Mouse (Mus musculus) brain, adult 2 months (tissue): ENCODE data around the gene Ugt1a9.

Experiments used
- DNase-seq: peaks from one replicate; pipeline ENCODE4 v3.0.0; 2011; ENCODE audit warnings: low read depth, low spot score

Ugt1a9 gene

DNA sequence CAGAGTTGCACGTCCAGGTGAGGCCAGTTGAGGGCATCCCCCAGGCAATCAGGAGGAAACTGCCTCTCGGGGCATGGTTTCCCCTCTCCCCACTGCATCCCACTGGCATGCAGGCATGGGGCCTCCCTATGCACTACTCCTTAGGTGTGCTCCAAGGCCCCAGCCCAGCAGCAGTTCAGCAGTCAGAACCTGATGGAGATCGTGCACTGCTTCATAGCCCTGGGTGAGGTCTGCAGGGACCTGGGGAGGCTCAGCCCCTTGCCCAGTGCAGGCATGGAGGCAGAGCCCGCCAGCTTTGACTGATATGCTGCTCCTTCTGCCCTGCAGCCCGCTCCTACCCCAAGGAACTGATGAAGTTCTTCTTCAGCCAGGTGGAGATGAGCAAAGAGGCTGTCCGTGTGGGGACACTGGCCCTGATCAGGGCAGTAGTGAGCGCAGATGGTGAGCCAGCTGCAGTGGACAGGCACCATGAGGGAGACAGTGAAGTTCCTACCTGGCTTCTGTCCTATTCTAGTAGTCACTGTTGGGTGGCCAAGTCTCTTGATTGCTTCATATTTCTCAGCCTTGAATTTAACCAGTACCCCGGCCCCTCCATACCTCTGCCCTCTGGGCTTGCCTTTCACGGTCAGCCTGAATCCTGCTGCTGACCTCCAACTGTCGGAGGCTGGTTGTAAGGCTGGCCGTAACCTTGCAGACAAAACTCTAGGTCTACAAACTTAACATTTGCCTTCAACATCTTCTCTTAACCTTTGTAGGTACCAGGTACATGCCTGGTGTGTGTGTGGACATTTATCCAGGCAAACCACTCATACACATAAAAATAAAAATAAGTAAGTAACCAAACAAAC lies 164.7 kb downstream of the Ugt1a9 start:
- no peak for DNase-seq

DNA sequence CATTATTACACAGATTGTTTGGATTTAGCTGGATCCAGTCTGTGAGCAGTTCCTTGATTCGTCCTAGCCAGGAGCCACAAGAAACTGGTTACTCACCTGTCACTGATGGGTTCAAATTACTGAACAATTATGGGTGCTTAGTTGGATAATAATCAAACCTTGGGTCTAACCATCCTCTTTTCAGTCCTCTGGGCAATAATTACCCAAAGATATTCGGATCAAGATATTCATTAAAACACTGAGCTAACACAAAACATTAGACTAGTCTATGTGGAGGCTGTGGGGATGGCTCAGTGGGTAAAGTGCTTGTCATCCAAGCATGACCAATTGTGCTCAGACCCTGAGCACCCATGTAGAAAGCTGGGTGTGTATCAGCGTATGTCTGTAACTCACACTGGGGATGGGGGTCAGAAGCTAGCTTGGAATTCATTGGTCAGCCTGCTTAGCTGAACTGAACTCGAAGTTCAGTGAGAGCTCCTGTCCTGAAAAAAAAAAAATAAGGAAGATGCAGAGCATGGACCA lies 165.4 kb downstream of the Ugt1a9 start:
- no peak for DNase-seq

DNA sequence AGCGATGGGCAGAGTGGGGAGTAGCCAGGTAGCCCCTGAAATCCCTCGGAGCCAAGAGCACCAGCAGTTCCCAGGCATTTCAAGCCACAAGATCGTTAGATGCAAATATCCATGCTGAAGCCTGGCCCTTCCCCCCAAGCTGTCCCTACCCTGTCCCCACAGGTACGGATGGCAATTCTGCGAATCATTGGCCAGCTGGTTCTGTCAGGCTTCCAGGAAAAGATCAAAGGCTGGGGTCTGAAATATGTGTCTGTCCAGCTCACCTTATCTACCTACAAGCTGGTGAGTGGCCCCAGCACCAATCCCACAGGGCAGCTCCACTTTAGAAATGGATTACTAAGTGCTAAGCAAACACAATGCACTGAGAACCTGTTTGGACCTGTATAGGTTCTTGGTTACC lies 166.7 kb downstream of the Ugt1a9 start:
- DNase-seq, result no peak

DNA sequence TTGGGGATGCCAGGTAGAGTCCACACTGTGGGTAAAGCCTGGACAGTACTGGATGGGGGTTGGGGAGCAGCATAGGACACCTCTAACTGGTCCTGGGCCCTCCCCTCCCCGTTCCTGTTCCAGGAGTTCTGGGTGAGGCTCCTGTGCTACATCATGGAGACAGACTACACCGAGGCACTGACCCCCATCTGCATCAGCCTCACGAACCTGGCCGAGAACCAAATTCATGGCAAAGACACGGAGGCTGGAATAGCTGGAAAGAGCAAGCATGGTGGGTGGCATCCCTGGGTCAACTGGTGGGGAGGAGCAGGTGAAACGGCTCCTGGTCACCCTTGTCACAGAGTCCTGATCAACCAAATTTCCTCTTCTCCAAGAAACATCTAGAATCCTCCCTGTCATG lies 168.2 kb downstream of the Ugt1a9 start:
- no peak for DNase-seq

DNA sequence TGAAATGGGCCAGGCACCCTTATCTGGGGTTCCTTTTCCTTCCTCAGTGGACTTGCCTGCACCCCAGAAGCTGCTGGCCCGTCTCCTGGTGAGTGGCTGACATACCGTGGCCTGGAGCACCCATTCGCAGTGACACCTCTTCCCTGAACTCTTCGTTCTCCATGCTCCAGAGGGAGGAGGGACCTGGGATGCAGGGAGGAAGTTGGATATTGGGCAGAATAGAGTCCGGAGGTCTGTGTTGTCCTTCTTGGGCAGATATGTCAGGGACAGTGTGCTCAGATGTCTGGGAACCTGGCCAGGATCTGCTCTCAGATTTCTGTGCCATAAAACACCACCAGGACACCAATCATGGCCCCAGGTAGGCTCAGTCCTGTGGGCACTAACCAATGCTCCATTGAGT lies 169.5 kb downstream of the Ugt1a9 start:
- no peak for DNase-seq

DNA sequence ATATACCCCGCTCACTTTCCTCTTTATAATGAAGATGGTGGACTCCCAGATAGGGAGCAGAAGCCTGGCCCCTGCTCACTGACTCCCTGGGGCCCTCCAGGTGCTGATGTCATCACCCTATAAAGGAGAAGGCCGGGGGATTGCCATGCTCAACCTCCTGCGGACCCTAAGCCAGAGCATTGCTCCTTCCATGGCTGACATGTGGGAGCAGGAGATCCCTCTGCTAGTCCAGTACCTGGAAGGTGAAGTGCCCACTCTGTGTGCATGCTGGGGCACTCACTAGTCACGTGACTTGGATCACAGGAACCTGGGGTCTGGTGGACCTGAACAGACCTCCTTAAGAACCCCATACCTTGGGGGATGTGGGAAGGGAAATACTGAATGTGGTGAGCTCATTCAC lies 170.0 kb downstream of the Ugt1a9 start:
- DNase-seq, result no peak

DNA sequence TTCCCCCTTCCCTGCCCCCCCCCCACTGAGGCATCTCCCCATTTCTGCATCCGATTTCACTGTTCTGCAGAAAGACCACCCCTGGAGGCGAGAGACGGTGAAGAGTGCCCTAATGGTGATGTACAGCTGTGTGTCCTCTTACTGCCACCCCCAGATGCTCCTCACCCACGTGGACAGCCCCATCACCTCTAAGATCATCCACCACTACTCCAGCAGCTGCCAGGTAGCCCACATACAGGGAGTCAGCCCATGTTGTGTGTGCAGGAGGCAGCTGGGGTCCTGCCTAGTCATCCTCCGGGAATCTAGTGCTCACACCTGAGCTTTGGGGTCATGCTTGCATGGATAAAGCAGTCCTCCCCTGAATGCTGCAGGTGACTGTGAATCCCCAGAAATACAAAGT lies 173.3 kb downstream of the Ugt1a9 start:
- DNase-seq, result no peak

DNA sequence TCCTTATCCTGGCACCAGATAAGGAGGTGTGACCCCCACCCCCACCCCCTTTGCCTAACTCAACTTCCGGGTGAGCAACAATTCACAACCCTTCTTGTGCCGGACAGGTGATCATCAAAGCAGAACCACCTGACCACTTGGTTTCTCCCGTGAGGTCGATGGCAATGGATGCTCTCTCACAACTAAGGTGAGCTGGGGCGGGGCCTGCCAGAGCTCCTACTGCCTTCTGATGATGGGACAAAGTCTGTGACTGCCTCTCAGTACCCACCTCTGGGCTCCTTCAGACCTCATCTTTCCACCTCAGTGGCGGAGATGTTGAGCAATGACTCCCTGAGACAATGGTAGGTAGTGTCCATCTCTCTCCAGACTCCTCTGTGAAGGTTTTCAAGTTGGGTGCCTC lies 175.3 kb downstream of the Ugt1a9 start:
- DNase-seq, result no peak

DNA sequence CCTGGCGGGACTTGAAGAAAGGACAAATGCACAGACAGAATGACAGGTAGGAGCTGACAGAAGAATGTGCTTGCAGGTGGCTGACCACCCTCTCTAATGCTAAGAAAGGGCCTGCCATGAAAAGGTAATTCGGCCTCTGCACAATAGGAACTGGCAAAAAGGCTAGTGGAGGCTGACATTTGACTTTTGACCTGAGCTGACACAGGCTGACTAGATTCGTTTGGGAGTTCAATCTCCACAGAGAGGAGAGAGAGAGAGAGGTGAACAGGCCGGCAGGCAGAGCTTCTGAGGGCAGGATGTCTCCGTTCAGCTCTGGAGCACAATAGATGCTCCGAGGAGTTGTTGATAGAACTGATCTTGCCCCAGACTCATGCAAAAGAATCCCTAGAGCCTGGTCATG lies 175.8 kb downstream of the Ugt1a9 start:
- DNase-seq, result no peak

DNA sequence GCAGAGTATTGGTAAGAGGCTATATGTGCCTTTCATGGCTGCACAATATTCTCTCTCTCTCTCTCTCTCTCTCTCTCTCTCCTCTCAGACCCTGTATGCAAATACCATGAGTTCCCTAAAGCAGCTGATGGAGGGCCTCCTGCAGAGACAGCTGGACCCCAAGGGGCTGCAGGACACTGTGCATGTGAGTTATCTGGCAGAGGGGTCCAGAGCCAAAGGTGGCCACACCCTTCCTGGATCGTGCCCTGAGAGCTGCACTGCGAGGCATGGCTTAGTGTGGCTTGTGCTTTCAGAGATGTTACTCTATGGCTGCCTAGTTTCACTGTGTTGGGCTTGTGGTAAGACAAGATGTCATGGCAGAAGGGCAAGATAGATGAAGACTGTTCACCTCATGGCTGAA lies 177.1 kb downstream of the Ugt1a9 start:
- DNase-seq, result no peak

DNA sequence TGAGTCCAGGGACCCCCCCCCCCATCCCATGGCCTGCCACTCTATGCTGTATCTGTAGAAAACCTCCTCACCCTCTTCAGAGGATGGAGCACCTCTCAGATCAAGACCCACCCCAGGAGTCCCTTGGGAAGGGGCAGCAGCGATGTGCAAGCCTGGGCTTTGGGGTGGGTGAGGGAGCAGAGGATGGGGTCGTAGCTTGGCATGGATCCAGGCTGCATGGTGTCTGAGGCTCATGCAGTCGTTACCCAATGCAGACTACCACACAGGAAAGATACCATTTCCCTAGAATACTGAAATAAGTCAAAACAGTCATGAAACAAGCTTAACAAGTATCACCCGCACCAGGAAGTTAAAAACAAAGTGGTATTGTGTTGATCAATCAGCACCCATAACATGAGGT lies 178.1 kb downstream of the Ugt1a9 start:
- no peak for DNase-seq

DNA sequence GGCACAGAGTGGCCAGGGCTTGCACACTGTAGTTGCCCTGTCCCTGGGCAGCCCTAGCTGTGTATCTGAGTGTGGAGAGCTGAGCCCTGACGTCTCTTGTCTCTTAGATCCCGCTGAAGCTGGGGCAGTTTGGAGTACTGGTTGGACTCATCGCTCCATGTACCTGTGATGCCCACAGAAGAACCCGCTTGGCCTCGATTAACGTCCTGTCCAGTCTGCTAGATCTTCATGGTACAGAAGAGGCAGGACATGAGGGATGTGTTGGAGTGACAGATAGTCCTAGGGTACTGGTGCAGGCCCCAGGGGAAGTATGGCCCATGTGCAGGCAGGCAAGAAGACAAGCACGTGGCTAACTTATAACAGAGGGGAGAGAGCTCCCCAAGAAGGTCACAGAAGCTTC lies 179.0 kb downstream of the Ugt1a9 start:
- DNase-seq, result no peak

DNA sequence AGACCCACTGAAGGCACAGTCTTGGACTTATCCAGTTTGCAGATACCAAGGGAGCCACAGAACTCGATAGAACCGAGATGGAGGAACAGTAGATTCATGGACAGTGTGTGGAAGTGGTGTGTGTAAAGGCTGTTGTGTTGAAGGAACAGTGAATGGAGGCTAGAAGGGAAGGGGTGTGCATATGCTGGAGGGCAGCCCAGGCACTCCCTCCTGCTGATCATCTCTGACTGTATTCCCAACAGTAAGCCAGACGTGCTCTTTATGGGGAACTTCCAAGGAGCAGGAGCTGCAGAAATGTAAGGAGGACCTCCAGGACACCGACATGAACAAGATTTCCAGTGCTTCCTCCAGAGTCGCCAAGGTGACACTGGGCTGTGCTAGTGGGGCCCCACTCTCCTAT lies 179.4 kb downstream of the Ugt1a9 start:
- no peak for DNase-seq

DNA sequence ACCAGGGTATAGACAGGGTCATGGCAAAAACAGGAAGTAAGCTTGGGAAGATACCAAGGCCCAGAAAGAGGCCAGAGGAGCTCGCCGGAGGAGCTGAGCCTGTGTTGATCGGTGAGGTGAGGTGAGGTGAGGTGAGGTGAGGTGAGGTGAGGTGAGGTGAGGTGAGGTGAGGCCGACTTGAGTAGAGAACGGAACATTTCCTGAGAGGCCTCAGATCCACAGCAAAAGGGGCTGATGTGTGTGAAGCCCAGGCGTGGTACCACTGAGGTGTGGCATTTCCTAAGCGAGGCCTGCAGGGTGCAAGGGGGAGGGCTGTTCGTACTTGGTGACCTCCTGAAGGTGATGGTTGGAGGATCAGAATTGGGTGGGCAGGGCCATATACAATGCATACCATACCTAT lies 182.5 kb downstream of the Ugt1a9 start:
- DNase-seq, result no peak

DNA sequence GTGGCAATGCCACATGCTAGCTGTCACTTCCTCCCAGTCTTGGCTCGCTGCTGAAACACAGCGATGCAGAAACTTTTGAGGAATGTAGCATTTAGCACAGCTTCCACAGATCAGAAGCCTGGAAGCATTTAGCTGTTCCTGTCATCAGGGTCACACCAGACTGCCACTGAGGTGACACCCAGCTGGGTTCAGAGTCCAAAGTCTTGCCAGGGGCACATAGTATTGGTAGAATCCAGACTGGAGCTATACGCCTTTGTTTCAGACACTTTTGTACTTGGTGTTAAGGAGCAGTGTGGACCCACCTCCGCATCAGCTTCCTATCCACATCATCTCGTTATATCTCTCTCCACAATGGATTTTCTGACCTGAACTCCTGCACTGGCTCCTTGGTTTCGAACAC lies 182.9 kb downstream of the Ugt1a9 start:
- no peak for DNase-seq

DNA sequence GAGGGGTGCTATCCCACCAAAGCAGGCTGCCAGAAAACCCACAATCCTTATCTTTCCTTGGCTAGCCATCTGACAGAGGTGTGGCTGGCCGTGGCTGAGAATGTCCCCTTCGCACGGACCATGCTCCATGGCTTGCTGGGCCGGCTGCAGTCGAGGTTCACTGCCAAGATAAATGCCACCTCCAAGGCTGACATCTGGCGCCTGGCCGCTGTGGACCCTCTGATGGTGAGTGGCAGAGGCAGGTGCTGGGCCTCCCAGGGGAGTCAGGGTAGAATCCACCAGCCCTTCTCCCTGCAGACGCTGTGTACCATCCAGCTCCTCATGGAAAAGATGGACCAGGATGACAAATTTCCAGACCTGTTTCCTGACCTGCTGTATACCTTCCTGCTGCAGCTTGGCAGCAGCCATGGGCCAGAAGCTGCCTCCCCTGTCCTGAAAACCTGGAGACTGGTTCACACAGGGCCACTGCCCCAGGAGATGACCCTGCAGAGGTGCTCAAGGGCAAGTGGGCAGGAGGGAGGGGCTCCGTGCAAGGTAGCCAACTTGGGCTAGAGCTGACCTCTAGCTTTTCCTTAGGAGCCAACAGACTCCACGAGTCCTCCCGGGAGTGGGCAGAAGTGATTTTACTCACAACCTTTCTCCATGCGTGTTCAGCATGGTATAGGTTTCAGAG lies 184.3 kb downstream of the Ugt1a9 start:
- no peak for DNase-seq

DNA sequence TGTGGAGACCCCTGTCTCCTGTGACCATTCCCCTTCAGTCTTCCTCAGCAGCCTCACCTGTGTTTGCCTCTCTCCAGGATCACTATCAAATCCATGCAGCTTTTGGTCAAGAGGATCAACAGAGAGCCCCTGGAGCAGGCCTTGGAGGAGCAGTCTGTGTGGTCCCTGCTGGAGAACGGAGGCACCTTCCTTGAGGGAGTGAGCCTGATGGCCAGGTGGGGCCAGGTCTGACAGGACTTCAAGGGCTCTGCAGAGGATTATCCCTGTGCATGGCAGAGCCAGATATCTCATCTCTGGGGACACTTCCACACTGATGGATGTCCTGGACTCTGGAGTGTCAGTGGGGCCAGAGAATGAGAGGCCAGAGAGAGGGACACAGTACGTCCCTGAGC lies 184.9 kb downstream of the Ugt1a9 start:
- no peak for DNase-seq

DNA sequence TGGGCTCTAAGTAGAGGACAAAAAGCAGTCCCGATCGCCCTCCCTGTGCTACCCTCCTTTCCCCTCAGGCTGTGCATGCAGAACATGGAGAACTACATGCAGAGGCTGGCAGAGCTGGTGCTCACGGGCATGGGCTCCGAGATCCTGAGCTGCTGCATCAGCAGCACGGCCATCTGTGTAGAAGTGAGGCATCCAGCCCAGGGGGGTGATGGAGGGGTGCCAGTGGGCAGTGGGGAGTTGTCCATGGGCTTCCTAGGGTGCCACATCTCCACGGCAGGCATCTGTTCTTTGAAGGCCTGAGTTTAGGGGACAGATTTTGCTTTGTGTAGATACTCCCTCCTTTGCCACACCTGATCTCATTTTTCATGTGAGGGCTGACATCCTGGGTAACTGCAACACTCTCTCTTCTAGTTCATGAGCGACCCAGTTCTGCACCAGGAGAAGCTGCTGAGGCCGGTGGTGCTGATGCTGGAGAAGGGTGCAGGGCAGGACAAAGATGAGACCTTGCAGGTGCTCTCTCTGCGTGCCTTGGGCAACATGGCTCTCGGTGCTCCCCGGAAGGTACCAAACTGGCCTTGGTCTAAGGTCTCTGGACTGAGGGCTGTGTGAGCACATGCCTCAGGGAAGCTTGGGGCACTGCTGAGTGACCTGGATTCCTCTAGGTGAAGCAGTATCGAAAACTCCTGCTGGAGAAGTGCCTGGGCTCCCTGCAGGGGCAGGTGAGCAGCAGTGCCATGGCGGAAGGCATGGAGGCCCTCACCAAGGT lies 185.6 kb downstream of the Ugt1a9 start:
- no peak for DNase-seq

DNA sequence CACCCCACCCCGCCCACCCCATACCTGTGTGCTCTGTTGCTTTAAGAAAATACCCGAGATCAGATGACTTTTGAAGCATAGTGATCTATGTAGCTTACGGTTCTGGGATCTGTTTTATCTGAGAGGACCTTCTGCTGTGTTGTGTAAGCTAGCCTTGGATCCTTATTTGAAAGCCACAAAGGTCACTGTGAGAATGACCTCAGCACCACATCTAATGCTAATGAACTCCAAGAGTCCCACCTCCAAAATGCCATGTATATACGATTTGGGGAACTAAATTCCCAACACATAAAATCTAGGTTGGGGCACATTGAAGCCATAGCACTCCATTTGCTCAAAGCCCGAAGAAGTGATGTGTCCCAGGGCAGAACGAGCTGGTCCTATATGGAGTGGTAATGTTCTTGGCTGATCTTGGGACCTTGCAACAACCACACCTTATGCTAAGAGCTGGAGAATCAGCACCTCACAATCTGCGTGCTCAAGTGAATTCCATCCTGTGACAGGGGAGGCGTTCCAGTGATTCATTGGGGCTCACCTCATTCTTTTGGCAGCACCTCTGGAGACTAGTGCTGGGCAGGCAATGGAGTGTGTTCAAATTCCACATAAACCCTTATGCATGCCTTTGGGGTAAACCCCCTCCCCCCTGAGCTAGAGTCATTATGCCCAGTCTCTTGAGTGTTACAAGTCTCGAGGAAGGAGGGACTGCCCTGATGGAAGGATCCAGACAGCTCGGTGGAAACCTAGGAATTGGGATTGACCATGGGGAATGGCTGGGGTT lies 186.5 kb downstream of the Ugt1a9 start:
- DNase-seq, result no peak

DNA sequence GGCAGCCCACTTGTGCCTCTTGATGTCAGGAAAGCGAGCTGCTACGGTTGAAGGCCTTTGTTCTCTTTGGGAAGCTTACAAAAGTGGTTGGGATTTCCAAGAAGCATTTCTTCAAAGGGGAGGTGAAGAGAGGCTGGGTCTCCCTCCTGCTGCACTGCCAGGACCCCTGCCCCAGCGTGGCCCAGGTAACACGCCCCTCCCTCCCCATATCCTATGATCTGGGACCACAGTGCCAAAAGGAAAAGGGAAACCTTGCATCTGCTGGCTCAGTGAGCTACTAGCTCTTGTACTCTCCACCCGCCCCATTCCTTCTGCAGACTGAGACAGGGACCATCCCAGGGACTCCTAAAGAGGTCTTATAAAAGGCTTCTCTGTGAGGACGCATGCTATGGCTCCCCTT lies 187.1 kb downstream of the Ugt1a9 start:
- no peak for DNase-seq

DNA sequence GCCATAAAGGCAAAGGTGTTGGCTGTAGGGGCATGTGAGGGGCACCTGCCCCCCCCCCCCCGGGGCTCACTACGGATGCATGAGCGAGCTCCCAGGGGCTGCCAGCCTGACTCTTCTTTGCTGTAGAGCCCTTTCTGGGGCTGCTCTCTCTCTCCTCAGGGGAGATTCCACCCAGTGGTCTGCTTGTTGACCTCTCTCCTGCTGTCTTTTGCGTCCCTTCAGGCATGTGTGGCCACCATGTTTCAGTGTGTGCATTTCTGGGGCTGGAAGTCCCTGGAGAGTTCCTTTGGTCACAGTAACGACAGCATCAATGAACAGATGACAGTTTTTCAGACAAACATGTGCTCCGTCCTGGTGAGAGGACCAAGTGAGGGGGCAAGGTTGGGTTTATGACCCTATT lies 187.8 kb downstream of the Ugt1a9 start:
- no peak for DNase-seq
